Mouse (Mus musculus): ENCODE measurements at regions not wholly inside any gene's neighbourhood (a gene's known extent, or its start where the extent isn't known, plus 50 kb on each side); places are given as distances from the start of the nearest gene placed in this dataset.

- Histone ChIP-seq H3K4me1 (peaks cover 17% of the 10 kb centered on the region), H3K4me2 (replicated peaks) (no peak overlapping the region), H3K27me3 (no peaks in the 10 kb centered on the region), H3K9me3 (no peaks in the 10 kb centered on the region), H3K4me3 (no peak overlapping the region), H3K27ac (replicated peaks) (0 out of 2 replicates have a peak overlapping the region, but pooled peaks have one; percentile 30), H3K36me3 (no peaks in the 10 kb centered on the region), H3K9ac (replicated peaks) (no peak overlapping the region)
- WGBS: 49% methylated on average over 14 of the region's 14 CpGs
- ATAC-seq (ENCODE audit: low FRiP score, low read depth): no peak
Measured at GRCm38 (mm10) chr7:72541521-72542478, 235.4 kb upstream of the Mctp2 start.

- H3K4me3 ChIP-seq: no peak overlapping the region
- no peak overlapping the region for H3K27ac ChIP-seq (replicated peaks)
- no peaks in the 10 kb centered on the region for H3K27me3 ChIP-seq
- no peak overlapping the region for H3K9ac ChIP-seq (replicated peaks)
- no peaks in the 10 kb centered on the region for H3K36me3 ChIP-seq
- no peak for ATAC-seq (ENCODE audit: low FRiP score, low read depth)
- WGBS: 80% methylated on average over 4 of the region's 4 CpGs
- H3K9me3 ChIP-seq: 0 out of 2 replicates have a peak, but pooled peaks cover 6% of the 10 kb centered on the region
- H3K4me1 ChIP-seq: peaks cover 17% of the 10 kb centered on the region
- H3K4me2 ChIP-seq (replicated peaks): no peak overlapping the region
Measured at GRCm38 (mm10) chr7:72543501-72543900, 237.1 kb upstream of the Mctp2 start.

GRCm38 (mm10) chr7:72543946-72544345 lies 237.5 kb upstream of the Mctp2 start:
- no peak for ATAC-seq (ENCODE audit: low FRiP score, low read depth)
- no peak overlapping the region for H3K4me2 ChIP-seq (replicated peaks)
- H3K9me3 ChIP-seq: 0 out of 2 replicates have a peak, but pooled peaks cover 6% of the 10 kb centered on the region
- WGBS: 47% methylated on average over 4 of the region's 4 CpGs
- H3K4me3 ChIP-seq: no peak overlapping the region
- H3K4me1 ChIP-seq: peaks cover 17% of the 10 kb centered on the region
- no peak overlapping the region for H3K9ac ChIP-seq (replicated peaks)
- no peaks in the 10 kb centered on the region for H3K27me3 ChIP-seq
- H3K27ac ChIP-seq (replicated peaks): no peak overlapping the region
- H3K36me3 ChIP-seq: no peaks in the 10 kb centered on the region

- Histone ChIP-seq H3K27ac (replicated peaks) (no peak overlapping the region), H3K36me3 (no peaks in the 10 kb centered on the region), H3K9me3 (no peaks in the 10 kb centered on the region), H3K9ac (replicated peaks) (no peak overlapping the region), H3K4me3 (no peak overlapping the region), H3K4me1 (no peaks in the 10 kb centered on the region), H3K27me3 (no peaks in the 10 kb centered on the region), H3K4me2 (replicated peaks) (no peak overlapping the region)
- ATAC-seq (ENCODE audit: low FRiP score, low read depth): no peak
Measured at GRCm38 (mm10) chr7:72567378-72567777, 261.0 kb upstream of the Mctp2 start.

- no peak overlapping the region for H3K9ac ChIP-seq (replicated peaks)
- no peaks in the 10 kb centered on the region for H3K27me3 ChIP-seq
- no peaks in the 10 kb centered on the region for H3K4me1 ChIP-seq
- no peak overlapping the region for H3K4me2 ChIP-seq (replicated peaks)
- H3K9me3 ChIP-seq: no peaks in the 10 kb centered on the region
- no peak overlapping the region for H3K4me3 ChIP-seq
- no peak overlapping the region for H3K27ac ChIP-seq (replicated peaks)
- ATAC-seq (ENCODE audit: low FRiP score, low read depth): no peak
- no peaks in the 10 kb centered on the region for H3K36me3 ChIP-seq
Measured at GRCm38 (mm10) chr7:72569177-72569576, 262.8 kb upstream of the Mctp2 start.

DNA sequence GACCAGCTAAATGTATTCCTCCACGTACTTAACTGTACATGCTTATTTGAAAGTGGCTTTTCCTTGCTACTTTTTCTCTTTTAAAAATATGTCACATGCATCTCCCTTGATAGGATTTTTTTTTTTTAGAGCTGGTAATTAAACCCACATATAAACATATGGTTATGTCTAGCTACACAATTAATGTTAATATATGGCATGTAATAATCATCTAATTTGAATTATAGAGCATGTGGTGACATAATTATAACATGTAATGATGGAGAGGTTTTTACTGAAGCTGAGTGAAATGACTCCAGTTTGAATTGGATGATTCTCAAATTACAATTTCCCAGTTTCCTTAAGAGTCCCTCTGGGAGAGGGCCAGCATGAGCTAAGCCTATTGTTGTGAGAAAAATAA lies 267.9 kb upstream of the Mctp2 start:
- no peaks in the 10 kb centered on the region for H3K4me1 ChIP-seq
- H3K4me3 ChIP-seq: no peak overlapping the region
- WGBS: 85% methylated on average over 1 of the region's 1 CpGs
- H3K27me3 ChIP-seq: no peaks in the 10 kb centered on the region
- no peak for ATAC-seq (ENCODE audit: low FRiP score, low read depth)
- no peak overlapping the region for H3K27ac ChIP-seq (replicated peaks)
- no peak overlapping the region for H3K4me2 ChIP-seq (replicated peaks)
- no peaks in the 10 kb centered on the region for H3K36me3 ChIP-seq
- H3K9ac ChIP-seq (replicated peaks): no peak overlapping the region
- H3K9me3 ChIP-seq: no peaks in the 10 kb centered on the region

DNA sequence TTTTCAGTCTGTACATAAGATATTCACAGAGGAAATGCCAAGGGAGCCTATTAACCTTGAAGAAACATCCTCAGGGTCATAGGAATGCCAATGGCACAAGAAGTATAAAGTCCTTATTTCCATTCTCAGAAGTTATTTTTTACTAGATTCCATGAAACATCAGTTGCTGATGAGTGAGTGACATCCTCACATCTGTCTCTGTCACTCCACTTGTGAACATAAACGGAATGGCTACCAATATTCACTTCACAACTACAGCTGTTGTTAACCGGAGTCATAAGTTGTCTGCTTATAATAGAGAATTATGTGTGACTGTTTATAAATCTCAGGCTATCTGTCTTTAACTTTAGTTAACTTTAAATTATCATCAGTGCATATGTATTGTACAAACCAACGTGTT lies 278.0 kb upstream of the Mctp2 start:
- no peak overlapping the region for H3K9ac ChIP-seq (replicated peaks)
- no peaks in the 10 kb centered on the region for H3K4me1 ChIP-seq
- no peak for ATAC-seq (ENCODE audit: low FRiP score, low read depth)
- H3K9me3 ChIP-seq: no peaks in the 10 kb centered on the region
- H3K27ac ChIP-seq (replicated peaks): no peak overlapping the region
- no peaks in the 10 kb centered on the region for H3K36me3 ChIP-seq
- no peaks in the 10 kb centered on the region for H3K27me3 ChIP-seq
- H3K4me3 ChIP-seq: no peak overlapping the region
- H3K4me2 ChIP-seq (replicated peaks): no peak overlapping the region
- WGBS: 85% methylated on average over 3 of the region's 3 CpGs

GRCm38 (mm10) chr7:72589241-72589668 lies 282.8 kb upstream of the Mctp2 start:
- no peak overlapping the region for H3K4me3 ChIP-seq
- ATAC-seq (ENCODE audit: low FRiP score, low read depth): no peak
- no peak overlapping the region for H3K4me2 ChIP-seq (replicated peaks)
- H3K9ac ChIP-seq (replicated peaks): no peak overlapping the region
- H3K9me3 ChIP-seq: no peaks in the 10 kb centered on the region
- WGBS: 77% methylated on average over 3 of the region's 3 CpGs
- H3K36me3 ChIP-seq: no peaks in the 10 kb centered on the region
- H3K4me1 ChIP-seq: no peaks in the 10 kb centered on the region
- no peak overlapping the region for H3K27ac ChIP-seq (replicated peaks)
- no peaks in the 10 kb centered on the region for H3K27me3 ChIP-seq

DNA sequence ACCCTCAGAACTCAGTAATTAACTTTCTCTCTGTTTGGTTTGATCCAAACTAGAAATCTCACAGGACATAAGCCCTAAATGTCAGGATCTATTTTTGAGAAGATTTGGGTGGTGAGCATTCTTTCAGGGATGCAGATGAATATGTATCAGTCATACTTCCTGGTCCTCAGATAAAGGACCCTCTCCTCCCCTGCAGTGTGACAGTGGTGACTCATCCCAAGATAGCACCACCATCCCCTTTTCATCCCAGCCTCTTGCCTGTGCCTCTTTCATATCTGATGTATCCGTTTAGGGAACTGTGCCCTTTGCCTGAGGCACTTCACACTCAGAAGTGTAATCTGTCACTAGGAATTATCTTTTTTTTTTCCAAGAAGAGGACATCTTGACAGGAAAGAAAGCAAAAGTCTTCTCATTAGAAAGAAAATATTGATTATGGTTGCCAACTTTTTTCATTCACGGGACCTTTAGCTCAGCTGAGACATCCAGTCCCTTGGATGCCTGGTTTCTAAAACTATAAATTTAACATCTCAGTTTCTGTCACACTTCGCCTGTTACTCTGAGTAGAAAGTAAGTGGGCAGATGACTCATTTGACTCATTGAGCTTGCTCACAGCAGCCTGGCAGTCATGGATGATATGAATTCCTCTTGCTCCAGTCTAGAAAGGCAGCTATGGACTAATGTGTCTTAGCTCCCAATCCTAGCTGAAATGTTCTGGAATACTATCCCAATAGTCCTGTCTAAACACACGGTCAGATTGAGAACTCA lies 284.1 kb upstream of the Mctp2 start:
- WGBS: 77% methylated on average over 4 of the region's 4 CpGs
- Histone ChIP-seq H3K4me3 (no peak overlapping the region), H3K4me1 (no peaks in the 10 kb centered on the region), H3K27me3 (no peaks in the 10 kb centered on the region), H3K9ac (replicated peaks) (no peak overlapping the region), H3K36me3 (no peaks in the 10 kb centered on the region), H3K9me3 (no peaks in the 10 kb centered on the region), H3K4me2 (replicated peaks) (no peak overlapping the region), H3K27ac (replicated peaks) (no peak overlapping the region)
- no peak for ATAC-seq (ENCODE audit: low FRiP score, low read depth)

DNA sequence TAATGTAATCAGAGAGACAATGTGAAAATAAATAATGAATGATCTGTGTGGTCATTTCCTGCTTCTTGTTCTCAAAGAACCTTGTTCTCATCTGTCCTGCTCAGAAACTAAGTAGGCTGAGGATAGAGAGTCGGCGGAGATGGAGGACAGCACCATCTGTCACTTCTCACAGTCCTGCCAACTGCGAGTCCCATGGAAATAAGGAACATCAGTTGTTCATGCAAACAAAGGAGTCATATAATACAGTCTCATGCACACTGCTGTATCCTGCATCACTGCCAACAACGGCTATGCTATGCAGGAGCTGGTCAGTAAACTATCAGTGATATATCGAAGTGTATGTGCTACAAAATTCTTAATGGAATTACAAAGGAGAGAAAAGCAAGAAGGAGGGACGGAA lies 285.7 kb upstream of the Mctp2 start:
- no peaks in the 10 kb centered on the region for H3K9me3 ChIP-seq
- WGBS: 76% methylated on average over 6 of the region's 6 CpGs

GRCm38 (mm10) chr7:72592649-72593048 lies 286.2 kb upstream of the Mctp2 start:
- Histone ChIP-seq H3K36me3 (no peaks in the 10 kb centered on the region), H3K4me2 (replicated peaks) (no peak overlapping the region), H3K4me1 (no peaks in the 10 kb centered on the region), H3K27ac (replicated peaks) (no peak overlapping the region), H3K4me3 (no peak overlapping the region), H3K9ac (replicated peaks) (no peak overlapping the region), H3K9me3 (no peaks in the 10 kb centered on the region), H3K27me3 (no peaks in the 10 kb centered on the region)
- WGBS: 87% methylated on average over 3 of the region's 3 CpGs
- no peak for ATAC-seq (ENCODE audit: low FRiP score, low read depth)

More for the DNA sequence above, 285.7 kb upstream of the Mctp2 start:
- Histone ChIP-seq H3K9ac (replicated peaks) (no peak overlapping the region), H3K27ac (replicated peaks) (no peak overlapping the region), H3K4me3 (no peak overlapping the region), H3K27me3 (no peaks in the 10 kb centered on the region), H3K4me1 (no peaks in the 10 kb centered on the region), H3K36me3 (no peaks in the 10 kb centered on the region), H3K4me2 (replicated peaks) (no peak overlapping the region)
- no peak for ATAC-seq (ENCODE audit: low FRiP score, low read depth)

- no peak for ATAC-seq (ENCODE audit: low FRiP score, low read depth)
- WGBS: 90% methylated on average over 1 of the region's 1 CpGs
- Histone ChIP-seq H3K27me3 (no peaks in the 10 kb centered on the region), H3K27ac (replicated peaks) (no peak overlapping the region), H3K9me3 (no peaks in the 10 kb centered on the region), H3K36me3 (no peaks in the 10 kb centered on the region), H3K4me3 (no peak overlapping the region), H3K9ac (replicated peaks) (no peak overlapping the region), H3K4me2 (replicated peaks) (no peak overlapping the region), H3K4me1 (no peaks in the 10 kb centered on the region)
Measured at GRCm38 (mm10) chr7:72593259-72593658, 286.9 kb upstream of the Mctp2 start.
